Mouse (Mus musculus) limb, embryonic 12.5 days (tissue): ENCODE measurements around the gene Akna. TPM values are rescaled to one million over a fixed set of nuclear protein-coding genes. Genes with fewer than 3 reads are reported as not detected.
A peak's percentile ranks its signal among the peaks of the same experiment; 100 is the strongest.

Source experiments
- ATAC-seq: fragments of 200-750 bp; cut with Nextera tagmentation; 2 replicates; pipeline ENCODE4 v1.8.0; 2017; ENCODE audit warnings: low read depth, moderate TSS enrichment; ENCODE audit not compliant: insufficient number of reproducible peaks, insufficient read depth, low FRiP score, low TSS enrichment
- H3K27ac ChIP-seq: fragments of 300-500 bp; sonication (generic); 2 replicates; pipeline ENCODE4 v1.5.1; 2016; ENCODE audit warnings: mild to moderate bottlenecking, moderate library complexity
- H3K27me3 ChIP-seq: fragments of 300-500 bp; sonication (generic); 2 replicates; pipeline ENCODE4 v1.6.1; 2016; ENCODE audit warnings: mild to moderate bottlenecking, moderate library complexity
- H3K36me3 ChIP-seq: fragments of 300-500 bp; sonication (generic); 2 replicates; pipeline ENCODE4 v1.6.1; 2016; ENCODE audit warnings: mild to moderate bottlenecking, moderate library complexity
- H3K4me1 ChIP-seq: fragments of 300-500 bp; sonication (generic); replicated peaks from 2 replicates; pipeline ENCODE4 v1.6.1; 2016
- H3K4me2 ChIP-seq: fragments of 300-500 bp; sonication (generic); 2 replicates; pipeline ENCODE4 v1.6.1; 2016; ENCODE audit warnings: mild to moderate bottlenecking, moderate library complexity
- H3K4me3 ChIP-seq: fragments of 300-500 bp; sonication (generic); replicated peaks from 2 replicates; pipeline ENCODE4 v1.5.1; 2016; ENCODE audit warnings: mild to moderate bottlenecking
- H3K9ac ChIP-seq: fragments of 300-500 bp; sonication (generic); replicated peaks from 2 replicates; pipeline ENCODE4 v1.6.1; 2016; ENCODE audit warnings: mild to moderate bottlenecking, moderate library complexity
- H3K9me3 ChIP-seq: fragments of 300-500 bp; sonication (generic); 2 replicates; pipeline ENCODE4 v1.6.1; 2016; ENCODE audit warnings: mild to moderate bottlenecking, moderate library complexity
- WGBS: fragments of 180-500 bp; shearing (Covaris S2); methylation state at CpG from one replicate; pipeline ENCODE4 v1.1.7; 2016; 5-methylcytosine and 5-hydroxymethylcytosine counted together
- polyA plus RNA-seq: library from polyadenylated mRNA; unstranded; fragments of >200 nt; fragmentation: Nextera tagmentation; extraction: Ambion mirVana; gene quantifications from 2 replicates; pipeline ENCODE4 v1.2.1, GENCODE M21; 2016

The Akna gene
- polyA plus RNA-seq, 1 experiment from 2014 or later = 10.0 TPM

GRCm38 (mm10) chr4:63399691-63400270 lies 3.4 kb downstream of the Akna start:
- Histone ChIP-seq H3K4me3 (no peak overlapping the region), H3K27me3 (no peaks in the 10 kb centered on the region), H3K9ac (no peak overlapping the region), H3K9me3 (no peaks in the 10 kb centered on the region), H3K36me3 (peaks cover 28% of the 10 kb centered on the region), H3K4me1 (peaks cover 66% of the 10 kb centered on the region), H3K4me2 (no peak overlapping the region), H3K27ac (peak overlapping the region; percentile 70; the same call in 1 of the 2 replicates)
- no peak for ATAC-seq
- WGBS = 59% methylated on average over 8 of the region's 8 CpGs

- no peaks in the 10 kb centered on the region for H3K27me3 ChIP-seq
- H3K9me3 ChIP-seq = no peaks in the 10 kb centered on the region
- H3K36me3 ChIP-seq = peaks cover 36% of the 10 kb centered on the region
- ATAC-seq = no peak
- no peak overlapping the region for H3K9ac ChIP-seq
- peak overlapping the region; percentile 70 for H3K27ac ChIP-seq
- H3K4me3 ChIP-seq = no peak overlapping the region
- WGBS = 37% methylated on average over 11 of the region's 11 CpGs
- peaks cover 59% of the 10 kb centered on the region for H3K4me1 ChIP-seq
- H3K4me2 ChIP-seq = no peak overlapping the region
Measured at GRCm38 (mm10) chr4:63398854-63399609, 4.1 kb downstream of the Akna start.

GRCm38 (mm10) chr4:63397981-63398537 lies 5.1 kb downstream of the Akna start:
- Histone ChIP-seq H3K4me1 (peaks cover 49% of the 10 kb centered on the region), H3K27me3 (no peaks in the 10 kb centered on the region), H3K4me2 (no peak overlapping the region), H3K27ac (peak overlapping the region; percentile 70; the same call in 1 of the 2 replicates), H3K4me3 (no peak overlapping the region), H3K36me3 (peaks cover 45% of the 10 kb centered on the region), H3K9ac (no peak overlapping the region), H3K9me3 (no peaks in the 10 kb centered on the region)
- 85% methylated on average over 10 of the region's 10 CpGs for WGBS
- no peak for ATAC-seq

- no peaks in the 10 kb centered on the region for H3K9me3 ChIP-seq
- no peak overlapping the region for H3K9ac ChIP-seq
- H3K36me3 ChIP-seq = peaks cover 78% of the 10 kb centered on the region
- no peak overlapping the region for H3K4me2 ChIP-seq
- peaks cover 10% of the 10 kb centered on the region for H3K4me1 ChIP-seq
- no peaks in the 10 kb centered on the region for H3K27me3 ChIP-seq
- no peak for ATAC-seq
- 83% methylated on average over 6 of the region's 6 CpGs for WGBS
- 0 out of 2 replicates have a peak overlapping the region, but pooled peaks have one; percentile 7 for H3K27ac ChIP-seq
- H3K4me3 ChIP-seq = no peak overlapping the region
Measured at GRCm38 (mm10) chr4:63391322-63391721, 11.8 kb downstream of the Akna start.

GRCm38 (mm10) chr4:63389887-63390528 lies 13.1 kb downstream of the Akna start:
- Histone ChIP-seq H3K36me3 (peaks cover 78% of the 10 kb centered on the region), H3K27ac (no peak overlapping the region), H3K27me3 (no peaks in the 10 kb centered on the region), H3K4me1 (peaks cover 10% of the 10 kb centered on the region), H3K9ac (no peak overlapping the region), H3K4me2 (no peak overlapping the region), H3K4me3 (no peak overlapping the region), H3K9me3 (no peaks in the 10 kb centered on the region)
- no peak for ATAC-seq
- 65% methylated on average over 11 of the region's 11 CpGs for WGBS

GRCm38 (mm10) chr4:63389121-63389886 lies 13.8 kb downstream of the Akna start:
- no peaks in the 10 kb centered on the region for H3K9me3 ChIP-seq
- H3K9ac ChIP-seq = no peak overlapping the region; the same call in 1 of the 2 replicates
- H3K4me2 ChIP-seq = no peak overlapping the region
- peaks cover 72% of the 10 kb centered on the region for H3K36me3 ChIP-seq
- ATAC-seq = no peak
- H3K27ac ChIP-seq = no peak overlapping the region
- H3K27me3 ChIP-seq = no peaks in the 10 kb centered on the region
- 35% methylated on average over 8 of the region's 8 CpGs for WGBS
- peaks cover 10% of the 10 kb centered on the region for H3K4me1 ChIP-seq
- H3K4me3 ChIP-seq = no peak overlapping the region

GRCm38 (mm10) chr4:63388029-63388428 lies 15.1 kb downstream of the Akna start:
- Histone ChIP-seq H3K36me3 (peaks cover 73% of the 10 kb centered on the region), H3K4me2 (no peak overlapping the region), H3K9ac (no peak overlapping the region), H3K27me3 (no peaks in the 10 kb centered on the region), H3K9me3 (no peaks in the 10 kb centered on the region), H3K4me1 (peaks cover 10% of the 10 kb centered on the region), H3K4me3 (no peak overlapping the region), H3K27ac (no peak overlapping the region)
- ATAC-seq = no peak
- WGBS = 80% methylated on average over 6 of the region's 6 CpGs

GRCm38 (mm10) chr4:63385784-63386183 lies 17.4 kb downstream of the Akna start:
- no peak overlapping the region for H3K27ac ChIP-seq
- no peaks in the 10 kb centered on the region for H3K9me3 ChIP-seq
- H3K4me2 ChIP-seq = no peak overlapping the region
- WGBS = 89% methylated on average over 11 of the region's 11 CpGs
- no peak overlapping the region for H3K4me3 ChIP-seq
- no peak for ATAC-seq
- peaks cover 73% of the 10 kb centered on the region for H3K36me3 ChIP-seq
- no peak overlapping the region for H3K9ac ChIP-seq
- no peaks in the 10 kb centered on the region for H3K27me3 ChIP-seq
- peaks cover 10% of the 10 kb centered on the region for H3K4me1 ChIP-seq

GRCm38 (mm10) chr4:63385253-63385652 lies 17.9 kb downstream of the Akna start:
- no peak for ATAC-seq
- H3K4me3 ChIP-seq = no peak overlapping the region
- no peaks in the 10 kb centered on the region for H3K27me3 ChIP-seq
- H3K9me3 ChIP-seq = no peaks in the 10 kb centered on the region
- no peak overlapping the region for H3K9ac ChIP-seq
- peaks cover 10% of the 10 kb centered on the region for H3K4me1 ChIP-seq
- no peak overlapping the region for H3K4me2 ChIP-seq
- H3K27ac ChIP-seq = no peak overlapping the region
- peaks cover 73% of the 10 kb centered on the region for H3K36me3 ChIP-seq
- 95% methylated on average over 3 of the region's 3 CpGs for WGBS

GRCm38 (mm10) chr4:63384262-63384661 lies 18.9 kb downstream of the Akna start:
- Histone ChIP-seq H3K27ac (no peak overlapping the region), H3K4me2 (no peak overlapping the region), H3K4me3 (no peak overlapping the region), H3K9ac (no peak overlapping the region), H3K9me3 (no peaks in the 10 kb centered on the region), H3K36me3 (peaks cover 77% of the 10 kb centered on the region), H3K4me1 (peaks cover 4% of the 10 kb centered on the region), H3K27me3 (no peaks in the 10 kb centered on the region)
- no peak for ATAC-seq
- WGBS = 89% methylated on average over 4 of the region's 4 CpGs
